Mouse (Mus musculus) R1 (cell line): Measurements from ENCODE around the gene Rap2b.
A peak's percentile ranks its signal among the peaks of the same experiment; 100 is the strongest.

Source experiments
- DNase-seq: peaks from one replicate; pipeline ENCODE4 v3.0.0-alpha.2; 2018; ENCODE audit warnings: low read depth, low spot score

Gene Rap2b

GRCm38 (mm10) chr3:61386368-61386767 is 24.9 kb downstream of the Rap2b start:
- no peak for DNase-seq

- DNase-seq = no peak
Measured at GRCm38 (mm10) chr3:61391564-61391963, 30.1 kb downstream of the Rap2b start.

- no peak for DNase-seq
Measured at GRCm38 (mm10) chr3:61392881-61393280, 31.4 kb downstream of the Rap2b start.

GRCm38 (mm10) chr3:61393520-61393919 is 32.1 kb downstream of the Rap2b start:
- peak; percentile 15 for DNase-seq

- no peak for DNase-seq
Measured at GRCm38 (mm10) chr3:61395382-61395781, 33.9 kb downstream of the Rap2b start.

- DNase-seq = peak; percentile 29
Measured at GRCm38 (mm10) chr3:61396728-61397127, 35.3 kb downstream of the Rap2b start.

GRCm38 (mm10) chr3:61400823-61401387 is 39.5 kb downstream of the Rap2b start:
- DNase-seq = no peak

GRCm38 (mm10) chr3:61406921-61407320 is 45.5 kb downstream of the Rap2b start:
- no peak for DNase-seq

GRCm38 (mm10) chr3:61409683-61410082 is 48.2 kb downstream of the Rap2b start:
- no peak for DNase-seq

GRCm38 (mm10) chr3:61415883-61416282 is 54.4 kb downstream of the Rap2b start:
- DNase-seq = no peak
